Mouse (Mus musculus) megakaryocyte, embryonic 14.5 days (primary cell): ENCODE measurements around the gene Synj1.

Experiments used
- FLI1 ChIP-seq: IDR thresholded peaks from 2 replicates; pipeline ENCODE4 v1.6.1; 2012; ENCODE audit warnings: low read length, inconsistent platforms, mixed read lengths
- GATA1 ChIP-seq: IDR thresholded peaks from 3 replicates; pipeline ENCODE4 v1.6.1; 2012; ENCODE audit warnings: mixed read lengths, low read length, inconsistent platforms, borderline replicate concordance

GRCm38 (mm10) chr16:90950354-90950963, 60.6 kb downstream of the Synj1 start:
- TF ChIP-seq GATA1 (no peak), FLI1 (no peak)
